Mouse (Mus musculus) liver, adult 2 months (tissue): ENCODE data around the gene Haghl. TPM values are rescaled to one million over a fixed set of nuclear protein-coding genes. Genes with fewer than 3 reads are reported as not detected.

ENCODE experiments used
- DNase-seq: peaks from one replicate; pipeline ENCODE4 v3.0.0-alpha.2; 2011; ENCODE audit warnings: low read depth, low spot score; ENCODE audit errors: extremely low read depth
- H3K27ac ChIP-seq: fragments of 200-500 bp; replicated peaks from 2 replicates; pipeline ENCODE4 v1.5.1; 2012; ENCODE audit warnings: low read depth, mild to moderate bottlenecking, control low read depth, inconsistent platforms, low read length; ENCODE audit not compliant: insufficient read depth
- H3K27me3 ChIP-seq: fragments of 200-500 bp; 2 replicates; pipeline ENCODE4 v1.6.1; 2012; ENCODE audit warnings: mild to moderate bottlenecking, moderate library complexity, low read length, inconsistent platforms; ENCODE audit not compliant: control insufficient read depth, insufficient read depth
- H3K36me3 ChIP-seq: fragments of 200-500 bp; 2 replicates; pipeline ENCODE4 v1.6.1; 2012; ENCODE audit warnings: low read length, inconsistent platforms; ENCODE audit not compliant: control insufficient read depth, insufficient read depth
- H3K4me1 ChIP-seq: fragments of 200-500 bp; 2 replicates; pipeline ENCODE4 v1.6.1; 2011; ENCODE audit warnings: low read length; ENCODE audit not compliant: control insufficient read depth, insufficient read depth
- H3K4me3 ChIP-seq: fragments of 200-500 bp; 2 replicates; pipeline ENCODE4 v1.5.1; 2011; ENCODE audit warnings: low read depth, mild to moderate bottlenecking, control low read depth, low read length, moderate library complexity; ENCODE audit not compliant: insufficient read depth
- H3K79me2 ChIP-seq: fragments of 200-500 bp; 2 replicates; pipeline ENCODE4 v1.6.1; 2012; ENCODE audit warnings: inconsistent platforms, mild to moderate bottlenecking, low read length, moderate library complexity; ENCODE audit not compliant: control insufficient read depth, insufficient read depth
- H3K9ac ChIP-seq: fragments of 200-500 bp; 2 replicates; pipeline ENCODE4 v1.6.1; 2012; ENCODE audit warnings: low read depth, mild to moderate bottlenecking, control low read depth, inconsistent platforms, low read length
- CTCF ChIP-seq: fragments of 200-500 bp; IDR thresholded peaks from 2 replicates; pipeline ENCODE4 v1.5.1; 2011; ENCODE audit warnings: low read depth, low read length, control low read depth
- POLR2A ChIP-seq: fragments of 200-500 bp; IDR thresholded peaks from 2 replicates; pipeline ENCODE4 v1.6.1; 2011; ENCODE audit warnings: low read length, control low read depth; ENCODE audit not compliant: insufficient read depth; ENCODE audit errors: extremely low read depth
- WGBS: fragments of 180-500 bp; shearing (Covaris S2); methylation state at CpG from one replicate; pipeline ENCODE4 v1.1.7; 2018; 5-methylcytosine and 5-hydroxymethylcytosine counted together
- polyA plus RNA-seq: library from polyadenylated mRNA; depleted of rRNA; stranded (reverse); fragments of >200 nt; gene quantifications from 2 replicates; pipeline ENCODE4 v1.2.3, GENCODE M21; 2012
- total RNA-seq: library from RNA; depleted of rRNA; stranded (reverse); fragments of >200 nt; gene quantifications from 2 replicates; pipeline ENCODE4 v1.2.3, GENCODE M21; 2014

Haghl gene
- total and polyA plus RNA-seq, 2 experiments: 6.0 to 14.1 TPM

DNA sequence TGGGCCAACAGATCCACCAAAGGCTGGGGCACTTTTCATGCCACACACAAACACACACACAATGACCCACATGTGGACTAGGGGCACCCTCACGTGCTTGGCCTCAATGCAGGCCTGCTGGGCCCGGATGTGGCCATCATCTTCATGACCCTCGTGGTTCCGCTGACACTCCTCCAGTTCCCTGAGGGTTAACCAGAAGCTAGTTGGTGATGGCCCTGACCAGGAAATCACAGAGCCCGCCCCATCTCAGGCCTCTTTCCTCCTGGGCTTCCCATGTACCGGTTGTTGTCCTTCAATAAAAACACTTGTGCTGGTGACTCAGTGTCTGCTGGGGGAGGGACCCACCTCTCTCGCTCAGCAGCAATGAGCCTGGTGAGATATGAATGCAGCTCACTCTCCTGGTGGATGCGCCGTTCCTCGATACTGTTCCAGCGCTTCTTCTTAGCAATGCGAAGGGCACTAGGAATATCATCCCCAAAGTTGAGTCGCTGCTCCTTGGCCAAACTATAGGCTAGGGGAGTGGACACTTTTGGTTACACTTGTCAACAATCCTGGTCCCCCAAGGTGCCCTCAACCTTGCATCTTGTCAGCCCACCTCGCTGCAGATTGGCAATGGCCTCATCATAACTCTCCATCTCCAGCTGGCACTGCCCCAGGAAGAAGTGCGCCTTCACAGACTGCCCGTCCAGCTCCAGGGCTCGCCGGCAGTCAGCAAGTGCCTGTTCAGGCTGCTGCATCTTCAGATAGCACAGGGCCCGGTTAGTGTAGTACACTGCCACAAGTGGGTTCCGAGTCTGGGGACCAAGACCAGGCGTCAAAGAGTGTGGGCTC lies 46.2 kb upstream of the Haghl start:
- H3K27ac ChIP-seq: peak overlapping the region; percentile 90
- no peaks in the 10 kb centered on the region for H3K27me3 ChIP-seq
- H3K4me1 ChIP-seq: peaks cover 45% of the 10 kb centered on the region
- H3K9ac ChIP-seq: peak overlapping the region; percentile 94
- TF ChIP-seq POLR2A (no peak), CTCF (no peak)
- 37% methylated on average over 21 of the region's 21 CpGs for WGBS
- H3K36me3 ChIP-seq: 0 out of 2 replicates have a peak, but pooled peaks cover 4% of the 10 kb centered on the region
- H3K79me2 ChIP-seq: peaks cover 26% of the 10 kb centered on the region
- H3K4me3 ChIP-seq: peak overlapping the region; percentile 80
- no peak for DNase-seq

DNA sequence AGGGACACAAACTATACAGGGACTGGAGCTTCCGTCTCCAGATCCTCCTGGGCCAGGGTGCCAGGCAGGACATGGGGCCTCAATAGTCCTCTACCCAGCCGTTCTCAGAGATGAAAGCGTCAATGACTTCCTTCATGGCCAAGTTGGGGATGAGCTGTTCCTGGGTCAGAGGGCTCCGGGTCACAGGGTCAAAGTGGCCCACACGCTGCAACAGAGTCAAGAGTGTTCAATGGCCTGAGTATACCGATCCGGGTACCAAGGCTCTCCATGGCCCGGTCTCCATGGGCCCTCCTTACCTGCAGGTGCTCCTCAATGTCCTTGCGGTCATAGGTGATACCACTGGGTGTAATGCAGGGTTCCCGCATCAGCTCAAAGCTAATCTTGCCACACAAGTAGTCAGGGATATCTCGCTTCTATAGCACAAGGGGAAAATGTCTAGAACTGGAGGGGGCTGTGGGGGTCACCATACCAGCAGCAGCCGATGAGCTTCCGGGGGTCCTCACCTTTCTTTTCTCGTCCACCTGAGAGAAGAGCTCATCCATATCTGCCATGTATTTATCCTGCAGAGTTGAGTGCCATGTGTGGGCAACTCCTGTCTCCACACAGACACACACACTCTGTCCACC lies 45.4 kb upstream of the Haghl start:
- Histone ChIP-seq H3K27ac (no peak overlapping the region), H3K9ac (no peak overlapping the region)

DNA sequence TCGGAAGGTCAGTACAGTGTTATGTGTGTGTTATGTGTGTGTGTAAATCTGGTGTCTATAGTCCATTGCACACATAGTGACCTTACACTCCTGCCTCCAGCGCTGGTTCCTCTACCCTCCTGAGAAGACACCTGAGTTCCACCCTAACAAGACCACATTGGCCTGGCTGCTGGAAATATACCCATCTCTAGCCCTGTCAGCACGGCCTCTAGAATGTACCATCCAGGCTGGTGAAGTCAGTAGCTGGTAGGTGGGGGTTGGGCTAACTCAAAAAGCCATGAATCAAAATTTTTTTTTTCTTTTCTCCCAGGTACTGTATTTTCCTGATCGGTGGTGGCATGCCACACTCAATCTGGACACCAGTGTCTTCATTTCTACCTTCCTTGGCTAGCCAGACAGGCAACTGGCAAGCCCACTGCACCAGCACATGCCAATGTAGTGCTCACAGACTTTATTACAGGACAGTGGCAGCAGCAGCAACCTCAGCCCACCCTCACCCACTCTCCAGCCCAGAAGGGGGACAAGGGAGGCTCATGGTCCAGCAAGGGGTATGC lies 44.8 kb upstream of the Haghl start:
- TF ChIP-seq POLR2A (no peak), CTCF (no peak)
- no peak overlapping the region for H3K4me3 ChIP-seq
- peaks cover 23% of the 10 kb centered on the region for H3K79me2 ChIP-seq
- 75% methylated on average over 4 of the region's 4 CpGs for WGBS
- H3K27me3 ChIP-seq: no peaks in the 10 kb centered on the region
- no peak overlapping the region for H3K9ac ChIP-seq
- H3K36me3 ChIP-seq: 0 out of 2 replicates have a peak, but pooled peaks cover 4% of the 10 kb centered on the region
- peaks cover 31% of the 10 kb centered on the region for H3K4me1 ChIP-seq
- H3K27ac ChIP-seq: no peak overlapping the region
- DNase-seq: no peak

More for the DNA sequence above, 45.4 kb upstream of the Haghl start:
- Histone ChIP-seq H3K79me2 (peaks cover 26% of the 10 kb centered on the region), H3K36me3 (0 out of 2 replicates have a peak, but pooled peaks cover 4% of the 10 kb centered on the region), H3K4me3 (no peak overlapping the region), H3K4me1 (peaks cover 37% of the 10 kb centered on the region), H3K27me3 (no peaks in the 10 kb centered on the region)
- TF ChIP-seq POLR2A: 0 out of 2 replicates have a peak, but pooled peaks have one; percentile 4
- no peak for TF ChIP-seq CTCF
- 75% methylated on average over 14 of the region's 14 CpGs for WGBS
- no peak for DNase-seq

DNA sequence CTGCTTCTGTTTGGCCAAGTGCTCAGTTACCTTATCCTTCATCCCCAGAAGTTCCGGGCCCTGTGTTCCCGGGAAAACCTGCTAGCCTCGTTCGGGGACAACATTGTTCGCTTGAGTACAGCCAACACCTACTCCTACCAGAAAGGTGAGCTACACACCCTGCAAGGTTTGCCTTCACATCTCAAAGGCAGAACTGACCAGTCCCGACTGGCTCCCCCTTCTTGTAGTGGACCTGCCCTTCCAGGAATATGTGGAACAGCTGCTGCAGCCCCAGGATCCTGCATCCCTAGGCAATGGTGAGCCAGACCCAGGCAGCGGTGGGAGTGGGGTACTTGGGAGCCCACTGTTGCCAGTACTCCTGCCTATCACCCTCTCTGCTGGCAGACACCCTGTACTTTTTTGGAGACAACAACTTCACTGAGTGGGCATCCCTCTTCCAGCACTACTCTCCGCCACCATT lies 44.1 kb upstream of the Haghl start:
- 26% methylated on average over 8 of the region's 8 CpGs for WGBS
- Histone ChIP-seq H3K4me1 (peaks cover 27% of the 10 kb centered on the region), H3K36me3 (0 out of 2 replicates have a peak, but pooled peaks cover 4% of the 10 kb centered on the region), H3K79me2 (peaks cover 17% of the 10 kb centered on the region), H3K27me3 (no peaks in the 10 kb centered on the region), H3K4me3 (peak overlapping the region; percentile 64), H3K9ac (peak overlapping the region; percentile 78), H3K27ac (peak overlapping the region; percentile 69)
- no peak for DNase-seq
- no peak for TF ChIP-seq POLR2A

DNA sequence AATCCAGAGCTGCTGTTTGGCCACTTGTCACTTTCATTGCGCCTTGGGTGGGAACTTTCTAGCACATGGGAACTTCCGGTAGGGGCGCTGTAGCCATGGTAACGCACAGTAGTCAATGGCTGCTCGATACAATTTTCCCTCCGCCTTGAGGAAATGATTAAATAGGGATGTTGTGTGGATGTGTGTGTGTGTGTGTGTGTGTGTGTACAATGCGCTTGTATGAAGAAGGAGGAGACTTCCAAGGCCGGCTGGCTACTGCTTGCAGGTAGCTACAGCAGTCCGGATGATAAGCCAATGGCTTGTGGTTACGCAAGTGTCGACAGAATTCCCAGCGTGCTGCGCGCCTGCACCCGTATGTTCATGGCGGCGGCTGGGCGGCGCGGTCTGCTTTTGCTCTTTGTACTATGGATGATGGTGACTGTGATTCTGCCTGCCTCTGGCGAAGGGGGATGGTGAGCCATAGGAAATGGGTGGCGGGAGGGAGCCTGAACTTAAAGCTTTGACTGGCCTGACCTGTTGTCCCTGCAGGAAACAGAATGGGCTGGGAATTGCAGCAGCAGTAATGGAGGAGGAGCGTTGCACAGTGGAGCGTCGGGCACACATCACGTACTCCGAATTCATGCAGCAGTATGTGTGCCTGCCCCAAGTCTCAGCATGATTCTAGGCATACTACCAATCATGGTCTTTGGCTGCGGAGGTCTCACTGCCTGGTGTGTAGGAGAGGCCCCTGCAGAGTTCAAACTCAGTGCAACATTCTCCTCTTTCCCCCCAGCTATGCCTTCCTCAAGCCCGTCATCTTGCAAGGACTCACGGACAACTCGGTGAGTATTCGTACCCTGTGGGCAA lies 43.5 kb upstream of the Haghl start, which contains the start of gene Jmjd8:
Gene Jmjd8 (plus strand): TSS at position 156 of the 846 bp plus-strand sequence.
- peaks cover 22% of the 10 kb centered on the region for H3K79me2 ChIP-seq
- peak; percentile 81 for DNase-seq
- H3K4me1 ChIP-seq: peaks cover 31% of the 10 kb centered on the region
- H3K27ac ChIP-seq: peak within 1 kb of the TSS; percentile 69
- 0 out of 2 replicates have a peak, but pooled peaks cover 4% of the 10 kb centered on the region for H3K36me3 ChIP-seq
- peak; percentile 50; the same call in 1 of the 2 replicates for TF ChIP-seq POLR2A
- peak; percentile 44; the same call in 1 of the 2 replicates for TF ChIP-seq CTCF
- peak within 1 kb of the TSS; percentile 64 for H3K4me3 ChIP-seq
- peak within 1 kb of the TSS; percentile 78 for H3K9ac ChIP-seq
- WGBS: under 1% methylated on average over 32 of the region's 32 CpGs
- H3K27me3 ChIP-seq: no peaks in the 10 kb centered on the region
